Mouse (Mus musculus): ENCODE measurements around the gene Ttc19. TPM values are rescaled to one million over a fixed set of nuclear protein-coding genes. Genes with fewer than 3 reads are reported as not detected.
A peak's percentile ranks its signal among the peaks of the same experiment; 100 is the strongest.

Gene Ttc19
- polyA plus RNA-seq (2012; rRNA removed) (16.7 and 17.2 TPM in 2 replicates), polyA plus RNA-seq (2014; fragmentation: Nextera tagmentation; extraction: Ambion mirVana) (16.7 and 18.8 TPM in 2 replicates)

- peaks cover 3% of the 10 kb centered on the region; the same call in 1 of the 2 replicates for H3K4me1 ChIP-seq (ENCODE audit: control insufficient read depth, insufficient read depth, low read length)
These were observed at the start of gene Ttc19, which contains the start of gene Zswim7 for GRCm38 (mm10) chr11:62280675-62281600. Ttc19 (plus strand) TSS chr11:62281473. Zswim7 (minus strand) TSS chr11:62281375.

DNA sequence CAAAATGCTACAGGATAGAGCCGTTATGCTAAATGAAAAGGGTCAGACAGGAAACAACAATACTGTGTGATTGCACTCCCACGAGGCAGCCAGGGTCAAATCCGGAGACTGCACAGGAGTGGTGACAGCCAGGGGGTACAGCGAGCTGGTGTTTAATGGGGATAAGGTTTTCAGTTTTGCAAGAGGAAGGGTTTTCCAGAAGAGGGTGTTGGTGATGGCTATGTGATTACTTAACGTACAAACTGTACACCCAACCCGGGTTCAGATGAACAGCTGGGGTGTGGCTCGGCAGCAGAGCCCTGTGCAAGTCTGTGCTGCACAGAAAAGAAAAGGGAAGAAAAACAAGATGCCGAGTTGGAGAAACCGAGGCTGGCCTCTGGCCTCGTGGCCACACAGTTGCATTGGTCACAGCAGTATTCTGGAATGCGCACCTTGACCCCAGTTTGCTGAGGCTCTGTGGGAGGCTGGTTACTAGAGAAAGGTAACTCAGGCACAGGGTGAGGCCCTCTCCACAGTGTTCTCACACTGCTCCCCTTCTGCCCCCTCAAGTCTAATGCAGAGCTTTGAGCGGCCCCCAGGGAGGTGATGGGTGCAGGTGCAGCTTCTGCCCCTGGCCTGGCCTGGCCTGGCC, 40.5 kb upstream of the Ttc19 start:
- Histone ChIP-seq H3K4me1 (ENCODE audit: control insufficient read depth, insufficient read depth, low read length) (peaks cover 6% of the 10 kb centered on the region; the same call in 1 of the 2 replicates), H3K9ac (ENCODE audit: low read depth, low read length, severe bottlenecking) (no peak overlapping the region), H3K9me3 (ENCODE audit: control insufficient read depth, low read length) (no peaks in the 10 kb centered on the region), H3K27ac (replicated peaks; ENCODE audit: low read depth, low read length) (no peak overlapping the region), H3K27me3 (ENCODE audit: control insufficient read depth, insufficient read depth, low read length) (no peaks in the 10 kb centered on the region), H3K36me3 (ENCODE audit: control insufficient read depth, insufficient read depth, low read length) (no peaks in the 10 kb centered on the region), H3K4me2 (replicated peaks; ENCODE audit: low read depth, low read length, severe bottlenecking) (no peak overlapping the region), H3K4me3 (replicated peaks; ENCODE audit: low read length) (no peak overlapping the region)
- 70% methylated on average over 12 of the region's 12 CpGs for WGBS
- DNase-seq (ENCODE audit: low spot score) = no peak
- ATAC-seq (ENCODE audit: low FRiP score, low read depth) = no peak
- TF ChIP-seq POLR2A (IDR thresholded peaks at IDR 0.05; ENCODE audit: borderline replicate concordance, extremely low read depth, insufficient read depth, insufficient read length) = no peak

More at GRCm38 (mm10) chr11:62280675-62281600, at the start of gene Ttc19, which contains the start of gene Zswim7:
- Histone ChIP-seq H3K9ac (ENCODE audit: low read depth, low read length, severe bottlenecking) (peak within 1 kb of the TSS; percentile 78), H3K36me3 (ENCODE audit: control insufficient read depth, insufficient read depth, low read length) (peaks cover 21% of the 10 kb centered on the region), H3K27me3 (ENCODE audit: control insufficient read depth, insufficient read depth, low read length) (no peaks in the 10 kb centered on the region), H3K4me3 (replicated peaks; ENCODE audit: low read length) (peak within 1 kb of the TSS; percentile 85), H3K9me3 (ENCODE audit: control insufficient read depth, low read length) (no peaks in the 10 kb centered on the region), H3K4me2 (replicated peaks; ENCODE audit: low read depth, low read length, severe bottlenecking) (peak within 1 kb of the TSS; percentile 87), H3K27ac (replicated peaks; ENCODE audit: low read depth, low read length) (peak within 1 kb of the TSS; percentile 92)
- peak; percentile 90 for DNase-seq (ENCODE audit: low spot score)
- peak; percentile 95 for ATAC-seq (ENCODE audit: low FRiP score, low read depth)
- peak; percentile 76; the same call in 1 of the 2 replicates for TF ChIP-seq POLR2A (IDR thresholded peaks at IDR 0.05; ENCODE audit: borderline replicate concordance, extremely low read depth, insufficient read depth, insufficient read length)
- WGBS = under 1% methylated on average over 36 of the region's 68 CpGs

- Histone ChIP-seq H3K27me3 (ENCODE audit: control insufficient read depth, insufficient read depth, low read length) (no peaks in the 10 kb centered on the region), H3K36me3 (ENCODE audit: control insufficient read depth, insufficient read depth, low read length) (no peaks in the 10 kb centered on the region), H3K4me3 (replicated peaks; ENCODE audit: low read length) (no peak overlapping the region), H3K4me1 (ENCODE audit: control insufficient read depth, insufficient read depth, low read length) (peaks cover 6% of the 10 kb centered on the region; the same call in 1 of the 2 replicates), H3K9me3 (ENCODE audit: control insufficient read depth, low read length) (no peaks in the 10 kb centered on the region), H3K9ac (ENCODE audit: low read depth, low read length, severe bottlenecking) (no peak overlapping the region), H3K4me2 (replicated peaks; ENCODE audit: low read depth, low read length, severe bottlenecking) (no peak overlapping the region), H3K27ac (replicated peaks; ENCODE audit: low read depth, low read length) (no peak overlapping the region)
- TF ChIP-seq POLR2A (IDR thresholded peaks at IDR 0.05; ENCODE audit: borderline replicate concordance, extremely low read depth, insufficient read depth, insufficient read length) = no peak
- no peak for DNase-seq (ENCODE audit: low spot score)
- no peak for ATAC-seq (ENCODE audit: low FRiP score, low read depth)
- WGBS = 79% methylated on average over 8 of the region's 8 CpGs
These were observed 37.4 kb upstream of the Ttc19 start for GRCm38 (mm10) chr11:62243871-62244270.

DNA sequence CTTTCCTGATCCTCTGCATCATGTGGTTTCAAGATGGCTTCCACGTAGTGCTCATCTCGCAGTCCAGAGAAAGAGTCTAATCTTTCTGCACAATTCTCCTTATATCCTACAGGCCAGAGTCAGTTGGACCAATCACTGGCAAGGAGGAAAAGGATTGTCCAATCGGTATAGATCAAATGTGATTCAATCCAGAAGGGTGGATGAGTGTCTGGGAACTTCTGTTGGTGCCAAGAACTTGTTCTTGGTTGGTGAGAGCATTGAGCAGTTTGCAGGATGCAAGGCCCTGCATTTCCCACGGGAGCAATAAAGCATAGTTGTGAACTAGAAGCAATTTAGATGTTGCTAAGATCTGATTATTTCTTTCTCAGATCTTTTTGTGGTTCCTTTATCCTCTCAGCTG, 36.8 kb upstream of the Ttc19 start:
- no peaks in the 10 kb centered on the region for H3K36me3 ChIP-seq (ENCODE audit: control insufficient read depth, insufficient read depth, low read length)
- H3K27me3 ChIP-seq (ENCODE audit: control insufficient read depth, insufficient read depth, low read length) = no peaks in the 10 kb centered on the region
- ATAC-seq (ENCODE audit: low FRiP score, low read depth) (no peak), DNase-seq (ENCODE audit: low spot score) (no peak)
- TF ChIP-seq POLR2A (IDR thresholded peaks at IDR 0.05; ENCODE audit: borderline replicate concordance, extremely low read depth, insufficient read depth, insufficient read length) = no peak
- WGBS = 90% methylated on average over 4 of the region's 4 CpGs
- no peak overlapping the region for H3K27ac ChIP-seq (replicated peaks; ENCODE audit: low read depth, low read length)
- no peak overlapping the region for H3K4me2 ChIP-seq (replicated peaks; ENCODE audit: low read depth, low read length, severe bottlenecking)
- H3K4me3 ChIP-seq (replicated peaks; ENCODE audit: low read length) = no peak overlapping the region
- H3K9me3 ChIP-seq (ENCODE audit: control insufficient read depth, low read length) = no peaks in the 10 kb centered on the region
- H3K9ac ChIP-seq (ENCODE audit: low read depth, low read length, severe bottlenecking) = no peak overlapping the region
- H3K4me1 ChIP-seq (ENCODE audit: control insufficient read depth, insufficient read depth, low read length) = peaks cover 10% of the 10 kb centered on the region; the same call in 1 of the 2 replicates

DNA sequence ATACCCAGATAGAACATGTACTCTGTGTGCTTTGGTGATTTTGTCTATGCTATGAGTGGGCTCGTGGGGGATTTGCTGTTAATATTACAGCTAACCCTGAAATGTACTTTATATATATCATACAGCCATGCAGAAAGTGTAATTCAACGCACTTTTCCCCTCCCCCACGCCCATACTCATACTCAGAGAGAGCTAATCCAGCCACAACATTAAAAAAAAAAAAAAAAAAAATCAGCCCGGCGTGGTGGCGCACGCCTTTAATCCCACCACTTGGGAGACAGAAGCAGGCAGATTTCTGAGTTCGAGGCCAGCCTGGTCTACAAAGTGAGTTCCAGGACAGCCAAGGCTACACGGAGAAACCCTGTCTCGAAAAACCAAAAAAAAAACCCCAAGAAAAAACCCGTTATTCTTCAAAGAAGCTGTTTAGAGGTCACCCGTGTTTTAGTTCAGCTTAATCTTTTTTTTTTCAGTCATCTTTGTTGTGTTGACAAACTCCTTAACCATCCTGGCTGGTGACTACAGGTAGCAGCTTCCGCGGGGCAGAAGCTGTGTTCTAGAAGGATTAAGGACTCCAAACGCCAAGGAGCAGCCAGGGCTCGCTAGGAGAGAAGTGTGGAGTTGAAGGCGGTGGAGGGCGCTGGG, 33.4 kb upstream of the Ttc19 start:
- no peak for TF ChIP-seq POLR2A (IDR thresholded peaks at IDR 0.05; ENCODE audit: borderline replicate concordance, extremely low read depth, insufficient read depth, insufficient read length)
- no peak for DNase-seq (ENCODE audit: low spot score)
- Histone ChIP-seq H3K4me2 (replicated peaks; ENCODE audit: low read depth, low read length, severe bottlenecking) (peak overlapping the region; percentile 97), H3K27ac (replicated peaks; ENCODE audit: low read depth, low read length) (no peak overlapping the region), H3K9me3 (ENCODE audit: control insufficient read depth, low read length) (no peaks in the 10 kb centered on the region), H3K36me3 (ENCODE audit: control insufficient read depth, insufficient read depth, low read length) (no peaks in the 10 kb centered on the region), H3K4me1 (ENCODE audit: control insufficient read depth, insufficient read depth, low read length) (peaks cover 35% of the 10 kb centered on the region), H3K4me3 (replicated peaks; ENCODE audit: low read length) (peak overlapping the region; percentile 52), H3K9ac (ENCODE audit: low read depth, low read length, severe bottlenecking) (peak overlapping the region; percentile 51), H3K27me3 (ENCODE audit: control insufficient read depth, insufficient read depth, low read length) (peaks cover 11% of the 10 kb centered on the region; the same call in 1 of the 2 replicates)
- 32% methylated on average over 18 of the region's 18 CpGs for WGBS
- ATAC-seq (ENCODE audit: low FRiP score, low read depth) = no peak

All from limb, embryonic 14.5 days (tissue).